Mouse (Mus musculus) adrenal gland, postnatal 25 days (tissue): ENCODE measurements at regions not wholly inside any gene's neighbourhood (a gene's known extent, or its start where the extent isn't known, plus 50 kb on each side); places are given as distances from the start of the nearest gene placed in this dataset.

Experiments
- DNase-seq: peaks from one replicate; pipeline ENCODE4 v3.0.0; 2021; ENCODE audit warnings: mixed read lengths

DNA sequence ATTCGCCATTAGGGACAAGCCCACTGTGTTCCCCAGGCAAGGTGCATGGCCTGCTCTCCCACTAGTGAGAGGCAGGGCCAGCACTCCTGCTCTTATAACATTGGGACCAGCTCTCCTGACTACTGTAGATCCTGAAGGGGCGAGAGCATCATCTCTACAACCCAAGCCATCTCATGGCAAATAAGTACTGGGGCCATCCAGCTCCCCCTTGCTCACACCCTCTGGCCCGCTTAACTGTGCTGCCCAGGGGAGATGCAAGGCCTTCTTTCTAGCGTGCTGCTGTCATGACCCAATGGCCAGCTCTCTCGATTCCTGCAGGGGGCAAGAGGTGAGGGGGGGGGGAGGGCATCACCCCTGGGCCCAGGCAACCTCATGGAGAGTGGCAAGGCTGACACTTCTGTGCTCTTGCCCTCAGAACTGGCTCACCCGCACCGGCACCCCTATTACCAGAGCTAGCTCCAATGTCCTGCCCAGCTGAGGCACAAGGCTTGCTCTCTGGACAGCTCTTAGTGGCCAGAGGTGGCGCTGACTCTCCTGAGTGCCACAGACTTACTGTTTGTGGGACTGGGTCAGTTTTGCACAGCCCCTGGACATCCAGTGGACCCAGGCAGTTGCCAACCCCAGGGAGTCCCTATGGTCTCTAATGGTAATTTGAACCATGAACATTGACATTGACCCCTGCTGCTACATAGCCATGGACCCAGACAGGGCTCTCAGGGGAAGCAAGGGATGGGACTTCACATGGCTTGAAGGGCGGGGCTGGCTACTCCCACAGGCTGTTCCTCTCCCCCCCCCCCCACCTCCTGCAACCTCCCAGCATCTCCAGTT, 448.2 kb downstream of the Tdrd3 start:
- DNase-seq, result no peak

- no peak for DNase-seq
Measured at GRCm38 (mm10) chr14:87865216-87866202, 449.1 kb downstream of the Tdrd3 start.

DNA sequence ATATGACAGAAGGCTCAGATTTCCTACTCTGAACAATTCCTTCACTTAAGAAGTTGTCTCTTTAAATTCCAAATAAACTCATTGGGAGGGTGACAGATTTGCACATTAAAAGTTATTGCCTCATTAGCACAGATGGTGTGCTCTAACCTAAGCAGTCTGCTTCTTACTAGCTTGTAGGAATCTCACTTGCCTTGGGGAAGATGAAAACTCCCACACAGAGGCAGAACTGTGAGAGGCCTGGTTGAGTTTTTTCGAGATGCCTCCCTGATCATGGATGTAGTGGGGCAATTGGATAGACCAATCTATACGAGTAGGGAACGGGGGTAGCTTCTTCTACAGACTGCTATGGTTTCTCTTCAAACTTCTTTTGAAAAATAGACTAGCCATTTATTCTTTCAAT, 485.3 kb downstream of the Tdrd3 start:
- DNase-seq, result no peak

DNA sequence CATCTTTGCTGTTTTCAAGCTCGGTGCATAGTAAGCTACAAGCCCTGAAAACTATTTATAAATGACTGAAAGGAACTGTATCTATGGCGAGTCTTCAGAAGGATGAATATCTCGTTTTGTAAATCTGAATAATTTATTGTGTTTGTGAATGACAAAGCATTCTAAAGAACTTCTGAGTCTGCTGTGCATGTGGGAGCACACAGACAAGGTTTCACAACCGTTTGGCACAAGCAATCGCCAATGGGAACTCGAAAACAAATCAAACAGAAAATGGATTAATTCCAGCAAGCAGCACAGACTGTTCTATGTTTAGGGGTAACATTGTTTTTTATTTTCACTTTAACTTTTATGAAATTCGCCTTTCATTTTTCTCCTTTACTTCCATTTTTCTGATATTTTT, 486.0 kb downstream of the Tdrd3 start:
- peak; percentile 2 for DNase-seq
